Mouse (Mus musculus) forebrain, embryonic 14.5 days (tissue): ENCODE data around the gene Sesn2. TPM values are rescaled to one million over a fixed set of nuclear protein-coding genes. Genes with fewer than 3 reads are reported as not detected.

Experiments
- ATAC-seq: fragments of 200-750 bp; cut with Nextera tagmentation; 2 replicates; pipeline ENCODE4 v1.8.0; 2017; ENCODE audit warnings: mild to moderate bottlenecking, moderate library complexity
- DNase-seq: peaks from one replicate; pipeline ENCODE4 v3.0.0-alpha.2; 2015; ENCODE audit warnings: low spot score
- H3K27ac ChIP-seq: fragments of 300-500 bp; sonication (generic); 2 replicates; pipeline ENCODE4 v1.5.1; 2014; ENCODE audit warnings: low read depth, mild to moderate bottlenecking, control low read depth, low read length, moderate library complexity
- H3K27me3 ChIP-seq: fragments of 300-500 bp; sonication (generic); replicated peaks from 2 replicates; pipeline ENCODE4 v1.6.1; 2014; ENCODE audit warnings: low read length, control low read depth, mixed read lengths; ENCODE audit not compliant: control insufficient read depth, insufficient read depth
- H3K36me3 ChIP-seq: fragments of 300-500 bp; sonication (generic); 2 replicates; pipeline ENCODE4 v1.6.1; 2014; ENCODE audit warnings: low read length, control low read depth; ENCODE audit not compliant: control insufficient read depth, insufficient read depth
- H3K4me1 ChIP-seq: fragments of 300-500 bp; sonication (generic); 2 replicates; pipeline ENCODE4 v1.6.1; 2014; ENCODE audit warnings: antibody characterized with exemption, low read length, control low read depth; ENCODE audit not compliant: control insufficient read depth, insufficient read depth
- H3K4me2 ChIP-seq: fragments of 300-500 bp; sonication (generic); 2 replicates; pipeline ENCODE4 v1.6.1; 2014; ENCODE audit warnings: mild to moderate bottlenecking, control low read depth, low read length
- H3K4me3 ChIP-seq: fragments of 300-500 bp; sonication (generic); 2 replicates; pipeline ENCODE4 v1.5.1; 2014; ENCODE audit warnings: low read depth, low read length, control low read depth
- H3K9ac ChIP-seq: fragments of 300-500 bp; sonication (generic); 2 replicates; pipeline ENCODE4 v1.6.1; 2014; ENCODE audit warnings: mild to moderate bottlenecking, low read length, control low read depth, moderate library complexity
- H3K9me3 ChIP-seq: fragments of 300-500 bp; sonication (generic); replicated peaks from 2 replicates; pipeline ENCODE4 v1.6.1; 2016; ENCODE audit warnings: low read length, control low read depth, mixed read lengths; ENCODE audit not compliant: control insufficient read depth
- WGBS: fragments of 180-500 bp; shearing (Covaris S2); extraction: QIAGEN DNeasy Blood & Tissue Kit; methylation state at CpG from one replicate; pipeline ENCODE4 v1.1.7; 2014; 5-methylcytosine and 5-hydroxymethylcytosine counted together
- polyA plus RNA-seq: library from polyadenylated mRNA; unstranded; fragments of >200 nt; fragmentation: Nextera tagmentation; extraction: Ambion mirVana; gene quantifications from 2 replicates; pipeline ENCODE4 v1.2.1, GENCODE M21; 2014

The Sesn2 gene
- polyA plus RNA-seq, 1 experiment from 2014 or later, result 2.9 TPM

- H3K4me3 ChIP-seq, result no peak overlapping the region
- peaks cover 8% of the 10 kb centered on the region; the same call in 1 of the 2 replicates for H3K4me1 ChIP-seq
- H3K9me3 ChIP-seq, result no peaks in the 10 kb centered on the region
- no peak overlapping the region for H3K27ac ChIP-seq
- H3K27me3 ChIP-seq, result no peaks in the 10 kb centered on the region
- DNase-seq (no peak), ATAC-seq (no peak)
- H3K4me2 ChIP-seq, result no peak overlapping the region
- no peak overlapping the region for H3K9ac ChIP-seq
- H3K36me3 ChIP-seq, result no peaks in the 10 kb centered on the region
- 97% methylated on average over 3 of the region's 3 CpGs for WGBS
Observed at GRCm38 (mm10) chr4:132519188-132519587, 8.9 kb upstream of the Sesn2 start.

GRCm38 (mm10) chr4:132518066-132518465 is 7.8 kb upstream of the Sesn2 start:
- H3K9ac ChIP-seq, result no peak overlapping the region
- WGBS, result 86% methylated on average over 8 of the region's 8 CpGs
- no peaks in the 10 kb centered on the region for H3K27me3 ChIP-seq
- no peak overlapping the region for H3K4me2 ChIP-seq
- H3K27ac ChIP-seq, result no peak overlapping the region
- no peak for ATAC-seq
- H3K4me3 ChIP-seq, result no peak overlapping the region
- no peaks in the 10 kb centered on the region for H3K9me3 ChIP-seq
- DNase-seq, result no peak
- H3K36me3 ChIP-seq, result no peaks in the 10 kb centered on the region
- peaks cover 8% of the 10 kb centered on the region; the same call in 1 of the 2 replicates for H3K4me1 ChIP-seq

- Histone ChIP-seq H3K27me3 (no peaks in the 10 kb centered on the region), H3K36me3 (no peaks in the 10 kb centered on the region), H3K4me1 (peaks cover 8% of the 10 kb centered on the region; the same call in 1 of the 2 replicates), H3K9ac (peak overlapping the region; percentile 43), H3K4me3 (peak overlapping the region; percentile 39), H3K4me2 (peak overlapping the region; percentile 97), H3K9me3 (no peaks in the 10 kb centered on the region), H3K27ac (peak overlapping the region; percentile 18; the same call in 1 of the 2 replicates)
- 22% methylated on average over 22 of the region's 22 CpGs for WGBS
- ATAC-seq (peak; percentile 96), DNase-seq (peak; percentile 99)
Observed at GRCm38 (mm10) chr4:132515369-132516155, 5.3 kb upstream of the Sesn2 start.

GRCm38 (mm10) chr4:132514555-132515135 is 4.3 kb upstream of the Sesn2 start:
- under 1% methylated on average over 21 of the region's 21 CpGs for WGBS

GRCm38 (mm10) chr4:132513395-132514273 is 3.3 kb upstream of the Sesn2 start:
- Histone ChIP-seq H3K27me3 (no peaks in the 10 kb centered on the region), H3K4me1 (peaks cover 8% of the 10 kb centered on the region; the same call in 1 of the 2 replicates), H3K9ac (no peak overlapping the region), H3K4me3 (no peak overlapping the region), H3K9me3 (no peaks in the 10 kb centered on the region), H3K36me3 (no peaks in the 10 kb centered on the region), H3K27ac (no peak overlapping the region), H3K4me2 (no peak overlapping the region)
- ATAC-seq (no peak), DNase-seq (no peak)
- WGBS, result 26% methylated on average over 14 of the region's 14 CpGs

More at GRCm38 (mm10) chr4:132514555-132515135, 4.3 kb upstream of the Sesn2 start:
- DNase-seq (peak; percentile 86), ATAC-seq (peak; percentile 25)
- H3K9me3 ChIP-seq, result no peaks in the 10 kb centered on the region
- no peaks in the 10 kb centered on the region for H3K36me3 ChIP-seq
- no peaks in the 10 kb centered on the region for H3K27me3 ChIP-seq
- H3K4me1 ChIP-seq, result peaks cover 8% of the 10 kb centered on the region; the same call in 1 of the 2 replicates
- H3K4me3 ChIP-seq, result peak overlapping the region; percentile 39
- H3K4me2 ChIP-seq, result peak overlapping the region; percentile 97
- peak overlapping the region; percentile 43 for H3K9ac ChIP-seq
- H3K27ac ChIP-seq, result no peak overlapping the region; the same call in 1 of the 2 replicates

- Histone ChIP-seq H3K36me3 (no peaks in the 10 kb centered on the region), H3K9ac (no peak overlapping the region), H3K9me3 (no peaks in the 10 kb centered on the region), H3K27me3 (no peaks in the 10 kb centered on the region), H3K4me2 (no peak overlapping the region), H3K4me3 (no peak overlapping the region), H3K27ac (no peak overlapping the region), H3K4me1 (peaks cover 8% of the 10 kb centered on the region; the same call in 1 of the 2 replicates)
- WGBS, result 89% methylated on average over 3 of the region's 3 CpGs
- DNase-seq, result no peak
- ATAC-seq, result no peak
Observed at GRCm38 (mm10) chr4:132512080-132512479, 1.8 kb upstream of the Sesn2 start.

GRCm38 (mm10) chr4:132509621-132510296 is 542 bp downstream of the Sesn2 start:
- under 1% methylated on average over 49 of the region's 52 CpGs for WGBS
- ATAC-seq (peak; percentile 65), DNase-seq (peak; percentile 79)
- Histone ChIP-seq H3K4me1 (peaks cover 5% of the 10 kb centered on the region; the same call in 1 of the 2 replicates), H3K4me3 (peak overlapping the region; percentile 75), H3K27me3 (no peaks in the 10 kb centered on the region), H3K27ac (peak overlapping the region; percentile 55), H3K4me2 (peak overlapping the region; percentile 97), H3K36me3 (no peaks in the 10 kb centered on the region), H3K9me3 (no peaks in the 10 kb centered on the region), H3K9ac (peak overlapping the region; percentile 76)

GRCm38 (mm10) chr4:132507210-132507609 is 3.1 kb downstream of the Sesn2 start:
- H3K4me1 ChIP-seq, result no peaks in the 10 kb centered on the region
- DNase-seq (no peak), ATAC-seq (no peak)
- H3K9me3 ChIP-seq, result no peaks in the 10 kb centered on the region
- WGBS, result 44% methylated on average over 2 of the region's 2 CpGs
- no peaks in the 10 kb centered on the region for H3K27me3 ChIP-seq
- H3K4me2 ChIP-seq, result no peak overlapping the region
- no peak overlapping the region for H3K4me3 ChIP-seq
- no peak overlapping the region for H3K9ac ChIP-seq
- H3K36me3 ChIP-seq, result no peaks in the 10 kb centered on the region
- H3K27ac ChIP-seq, result no peak overlapping the region
